Mouse (Mus musculus): Measurements from ENCODE around the gene Cyb5d1. TPM values are rescaled to one million over a fixed set of nuclear protein-coding genes. Genes with fewer than 3 reads are reported as not detected.

Gene Cyb5d1
- polyA plus RNA-seq, 1 experiment from 2014 or later: 24.2 TPM

GRCm38 (mm10) chr11:69418481-69419442, 23.3 kb upstream of the Cyb5d1 start:
- peak overlapping the region; percentile 77 for H3K4me3 ChIP-seq (ENCODE audit: low read depth, low read length)
- no peaks in the 10 kb centered on the region for H3K36me3 ChIP-seq (ENCODE audit: control insufficient read depth, insufficient read depth, low read length)
- 0% methylated on average over 38 of the region's 45 CpGs for WGBS
- H3K27me3 ChIP-seq (replicated peaks; ENCODE audit: control insufficient read depth, insufficient read depth, low read length): peaks cover 23% of the 10 kb centered on the region
- DNase-seq (ENCODE audit: low spot score) (peak; percentile 99), ATAC-seq (ENCODE audit: low read depth) (peak; percentile 92)
- H3K4me2 ChIP-seq (ENCODE audit: low read depth, low read length): peak overlapping the region; percentile 92
- no peaks in the 10 kb centered on the region for H3K9me3 ChIP-seq (ENCODE audit: control insufficient read depth, low read length)
- peaks cover 34% of the 10 kb centered on the region for H3K4me1 ChIP-seq (ENCODE audit: control insufficient read depth, insufficient read depth, low read length)
- peak overlapping the region; percentile 99 for H3K27ac ChIP-seq (replicated peaks; ENCODE audit: low read depth, low read length)
- peak overlapping the region; percentile 74 for H3K9ac ChIP-seq (ENCODE audit: low read depth, low read length)

GRCm38 (mm10) chr11:69417449-69418384, 22.3 kb upstream of the Cyb5d1 start:
- WGBS: under 1% methylated on average over 39 of the region's 39 CpGs

GRCm38 (mm10) chr11:69416921-69417448, 21.6 kb upstream of the Cyb5d1 start:
- ATAC-seq (ENCODE audit: low read depth): no peak
- DNase-seq (ENCODE audit: low spot score): no peak
- 4% methylated on average over 8 of the region's 8 CpGs for WGBS
- peak overlapping the region; percentile 77 for H3K4me3 ChIP-seq (ENCODE audit: low read depth, low read length)
- peak overlapping the region; percentile 92 for H3K4me2 ChIP-seq (ENCODE audit: low read depth, low read length)
- H3K4me1 ChIP-seq (ENCODE audit: control insufficient read depth, insufficient read depth, low read length): peaks cover 52% of the 10 kb centered on the region
- H3K9ac ChIP-seq (ENCODE audit: low read depth, low read length): peak overlapping the region; percentile 74; the same call in 1 of the 2 replicates
- H3K27me3 ChIP-seq (replicated peaks; ENCODE audit: control insufficient read depth, insufficient read depth, low read length): peaks cover 13% of the 10 kb centered on the region
- peak overlapping the region; percentile 99 for H3K27ac ChIP-seq (replicated peaks; ENCODE audit: low read depth, low read length)
- H3K9me3 ChIP-seq (ENCODE audit: control insufficient read depth, low read length): no peaks in the 10 kb centered on the region
- H3K36me3 ChIP-seq (ENCODE audit: control insufficient read depth, insufficient read depth, low read length): peaks cover 15% of the 10 kb centered on the region

More at GRCm38 (mm10) chr11:69417449-69418384, 22.3 kb upstream of the Cyb5d1 start:
- H3K9ac ChIP-seq (ENCODE audit: low read depth, low read length): peak overlapping the region; percentile 74
- no peaks in the 10 kb centered on the region for H3K9me3 ChIP-seq (ENCODE audit: control insufficient read depth, low read length)
- peaks cover 45% of the 10 kb centered on the region for H3K4me1 ChIP-seq (ENCODE audit: control insufficient read depth, insufficient read depth, low read length)
- peak; percentile 32 for ATAC-seq (ENCODE audit: low read depth)
- peak overlapping the region; percentile 99 for H3K27ac ChIP-seq (replicated peaks; ENCODE audit: low read depth, low read length)
- DNase-seq (ENCODE audit: low spot score): peak; percentile 96
- H3K4me3 ChIP-seq (ENCODE audit: low read depth, low read length): peak overlapping the region; percentile 77
- peak overlapping the region; percentile 92 for H3K4me2 ChIP-seq (ENCODE audit: low read depth, low read length)
- peaks cover 8% of the 10 kb centered on the region; the same call in 1 of the 2 replicates for H3K36me3 ChIP-seq (ENCODE audit: control insufficient read depth, insufficient read depth, low read length)
- H3K27me3 ChIP-seq (replicated peaks; ENCODE audit: control insufficient read depth, insufficient read depth, low read length): peaks cover 19% of the 10 kb centered on the region

- ATAC-seq (ENCODE audit: low read depth) (no peak), DNase-seq (ENCODE audit: low spot score) (no peak)
- peaks cover 8% of the 10 kb centered on the region for H3K27me3 ChIP-seq (replicated peaks; ENCODE audit: control insufficient read depth, insufficient read depth, low read length)
- H3K36me3 ChIP-seq (ENCODE audit: control insufficient read depth, insufficient read depth, low read length): peaks cover 16% of the 10 kb centered on the region
- WGBS: under 1% methylated on average over 4 of the region's 4 CpGs
- peak overlapping the region; percentile 77 for H3K4me3 ChIP-seq (ENCODE audit: low read depth, low read length)
- peak overlapping the region; percentile 92 for H3K4me2 ChIP-seq (ENCODE audit: low read depth, low read length)
- peak overlapping the region; percentile 94 for H3K9ac ChIP-seq (ENCODE audit: low read depth, low read length)
- no peaks in the 10 kb centered on the region for H3K9me3 ChIP-seq (ENCODE audit: control insufficient read depth, low read length)
- peak overlapping the region; percentile 99 for H3K27ac ChIP-seq (replicated peaks; ENCODE audit: low read depth, low read length)
- H3K4me1 ChIP-seq (ENCODE audit: control insufficient read depth, insufficient read depth, low read length): peaks cover 56% of the 10 kb centered on the region
Observed at GRCm38 (mm10) chr11:69416509-69416908, 21.1 kb upstream of the Cyb5d1 start.

- Histone ChIP-seq H3K4me3 (ENCODE audit: low read depth, low read length) (peak overlapping the region; percentile 77), H3K36me3 (ENCODE audit: control insufficient read depth, insufficient read depth, low read length) (peaks cover 16% of the 10 kb centered on the region), H3K4me1 (ENCODE audit: control insufficient read depth, insufficient read depth, low read length) (peaks cover 56% of the 10 kb centered on the region), H3K9ac (ENCODE audit: low read depth, low read length) (peak overlapping the region; percentile 94), H3K27me3 (replicated peaks; ENCODE audit: control insufficient read depth, insufficient read depth, low read length) (peaks cover 1% of the 10 kb centered on the region), H3K9me3 (ENCODE audit: control insufficient read depth, low read length) (no peaks in the 10 kb centered on the region), H3K4me2 (ENCODE audit: low read depth, low read length) (peak overlapping the region; percentile 92), H3K27ac (replicated peaks; ENCODE audit: low read depth, low read length) (peak overlapping the region; percentile 99)
- WGBS: under 1% methylated on average over 11 of the region's 25 CpGs
- peak; percentile 94 for DNase-seq (ENCODE audit: low spot score)
- peak; percentile 10; the same call in 1 of the 2 replicates for ATAC-seq (ENCODE audit: low read depth)
Observed at GRCm38 (mm10) chr11:69415668-69416451, 20.4 kb upstream of the Cyb5d1 start.

GRCm38 (mm10) chr11:69415327-69415667, 19.9 kb upstream of the Cyb5d1 start:
- DNase-seq (ENCODE audit: low spot score) (peak; percentile 79), ATAC-seq (ENCODE audit: low read depth) (no peak)
- Histone ChIP-seq H3K27me3 (replicated peaks; ENCODE audit: control insufficient read depth, insufficient read depth, low read length) (no peaks in the 10 kb centered on the region), H3K27ac (replicated peaks; ENCODE audit: low read depth, low read length) (peak overlapping the region; percentile 99), H3K9me3 (ENCODE audit: control insufficient read depth, low read length) (no peaks in the 10 kb centered on the region), H3K36me3 (ENCODE audit: control insufficient read depth, insufficient read depth, low read length) (peaks cover 16% of the 10 kb centered on the region), H3K4me1 (ENCODE audit: control insufficient read depth, insufficient read depth, low read length) (peaks cover 53% of the 10 kb centered on the region), H3K9ac (ENCODE audit: low read depth, low read length) (peak overlapping the region; percentile 94), H3K4me2 (ENCODE audit: low read depth, low read length) (peak overlapping the region; percentile 92), H3K4me3 (ENCODE audit: low read depth, low read length) (peak overlapping the region; percentile 77)
- WGBS: 0% methylated on average over 3 of the region's 3 CpGs

GRCm38 (mm10) chr11:69414421-69415326, 19.2 kb upstream of the Cyb5d1 start:
- Histone ChIP-seq H3K9me3 (ENCODE audit: control insufficient read depth, low read length) (no peaks in the 10 kb centered on the region), H3K4me3 (ENCODE audit: low read depth, low read length) (peak overlapping the region; percentile 77), H3K4me1 (ENCODE audit: control insufficient read depth, insufficient read depth, low read length) (peaks cover 48% of the 10 kb centered on the region), H3K9ac (ENCODE audit: low read depth, low read length) (peak overlapping the region; percentile 94), H3K27me3 (replicated peaks; ENCODE audit: control insufficient read depth, insufficient read depth, low read length) (no peaks in the 10 kb centered on the region), H3K36me3 (ENCODE audit: control insufficient read depth, insufficient read depth, low read length) (peaks cover 16% of the 10 kb centered on the region), H3K4me2 (ENCODE audit: low read depth, low read length) (peak overlapping the region; percentile 92), H3K27ac (replicated peaks; ENCODE audit: low read depth, low read length) (peak overlapping the region; percentile 99)
- DNase-seq (ENCODE audit: low spot score) (no peak), ATAC-seq (ENCODE audit: low read depth) (no peak)
- 10% methylated on average over 4 of the region's 4 CpGs for WGBS

All from embryonic facial prominence, embryonic 14.5 days (tissue).